Mouse (Mus musculus) hindbrain, embryonic 10.5 days (tissue): Measurements from ENCODE around the gene Pitpnc1. TPM values are rescaled to one million over a fixed set of nuclear protein-coding genes. Genes with fewer than 3 reads are reported as not detected.

Experiments
- DNase-seq: peaks from one replicate; pipeline ENCODE4 v3.0.0-alpha.2; 2017; ENCODE audit warnings: low spot score
- H3K27ac ChIP-seq: fragments of 300-500 bp; sonication (generic); 2 replicates; pipeline ENCODE4 v1.5.1; 2016; ENCODE audit warnings: mild to moderate bottlenecking, moderate library complexity
- H3K27me3 ChIP-seq: fragments of 300-500 bp; sonication (generic); 2 replicates; pipeline ENCODE4 v1.6.1; 2016; ENCODE audit warnings: mild to moderate bottlenecking; ENCODE audit not compliant: poor library complexity, insufficient read depth, severe bottlenecking
- H3K36me3 ChIP-seq: fragments of 300-500 bp; sonication (generic); 2 replicates; pipeline ENCODE4 v1.6.1; 2016; ENCODE audit warnings: mild to moderate bottlenecking, moderate library complexity
- H3K4me1 ChIP-seq: fragments of 300-500 bp; sonication (generic); replicated peaks from 2 replicates; pipeline ENCODE4 v1.6.1; 2016; ENCODE audit warnings: mild to moderate bottlenecking
- H3K4me3 ChIP-seq: fragments of 300-500 bp; sonication (generic); 2 replicates; pipeline ENCODE4 v1.5.1; 2016; ENCODE audit warnings: mild to moderate bottlenecking, moderate library complexity
- H3K9me3 ChIP-seq: fragments of 300-500 bp; sonication (generic); 2 replicates; pipeline ENCODE4 v1.6.1; 2016; ENCODE audit warnings: mild to moderate bottlenecking, moderate library complexity
- WGBS: fragments of 180-500 bp; shearing (Covaris S2); methylation state at CpG from one replicate; pipeline ENCODE4 v1.1.7; 2016; 5-methylcytosine and 5-hydroxymethylcytosine counted together
- polyA plus RNA-seq: library from polyadenylated mRNA; unstranded; fragments of >200 nt; fragmentation: Nextera tagmentation; extraction: Ambion mirVana; gene quantifications from 2 replicates; pipeline ENCODE4 v1.2.1, GENCODE M21; 2016

Pitpnc1 gene
- polyA plus RNA-seq, 1 experiment from 2014 or later, result 21.9 TPM

- 80% methylated on average over 7 of the region's 7 CpGs for WGBS
- no peak for DNase-seq
- no peaks in the 10 kb centered on the region for H3K27me3 ChIP-seq
- H3K4me1 ChIP-seq, result peaks cover 3% of the 10 kb centered on the region; the same call in 1 of the 2 replicates
- no peak overlapping the region for H3K27ac ChIP-seq
- no peak overlapping the region for H3K4me3 ChIP-seq
- peaks cover 19% of the 10 kb centered on the region; the same call in 1 of the 2 replicates for H3K36me3 ChIP-seq
- H3K9me3 ChIP-seq, result no peaks in the 10 kb centered on the region
These were observed 184.8 kb downstream of the Pitpnc1 start for GRCm38 (mm10) chr11:107285731-107286130.

- 94% methylated on average over 3 of the region's 3 CpGs for WGBS
- DNase-seq, result no peak
- peaks cover 24% of the 10 kb centered on the region for H3K4me1 ChIP-seq
These were observed 186.9 kb downstream of the Pitpnc1 start for GRCm38 (mm10) chr11:107283632-107284031.

GRCm38 (mm10) chr11:107282481-107282880 lies 188.0 kb downstream of the Pitpnc1 start:
- H3K4me1 ChIP-seq, result peaks cover 29% of the 10 kb centered on the region
- H3K36me3 ChIP-seq, result no peaks in the 10 kb centered on the region
- 90% methylated on average over 7 of the region's 7 CpGs for WGBS

More at GRCm38 (mm10) chr11:107283632-107284031, 186.9 kb downstream of the Pitpnc1 start:
- no peak overlapping the region for H3K4me3 ChIP-seq
- H3K27ac ChIP-seq, result no peak overlapping the region
- H3K9me3 ChIP-seq, result no peaks in the 10 kb centered on the region
- 0 out of 2 replicates have a peak, but pooled peaks cover 2% of the 10 kb centered on the region for H3K36me3 ChIP-seq
- no peaks in the 10 kb centered on the region for H3K27me3 ChIP-seq

GRCm38 (mm10) chr11:107279258-107279657 lies 191.2 kb downstream of the Pitpnc1 start:
- H3K4me1 ChIP-seq, result peaks cover 50% of the 10 kb centered on the region

More at GRCm38 (mm10) chr11:107282481-107282880, 188.0 kb downstream of the Pitpnc1 start:
- Histone ChIP-seq H3K4me3 (no peak overlapping the region), H3K27ac (no peak overlapping the region), H3K27me3 (no peaks in the 10 kb centered on the region), H3K9me3 (no peaks in the 10 kb centered on the region)
- DNase-seq, result no peak

GRCm38 (mm10) chr11:107276898-107277297 lies 193.6 kb downstream of the Pitpnc1 start:
- Histone ChIP-seq H3K4me1 (peaks cover 50% of the 10 kb centered on the region), H3K27ac (no peak overlapping the region), H3K27me3 (no peaks in the 10 kb centered on the region), H3K4me3 (no peak overlapping the region), H3K36me3 (no peaks in the 10 kb centered on the region), H3K9me3 (no peaks in the 10 kb centered on the region)
- DNase-seq, result peak; percentile 18
- WGBS, result 75% methylated on average over 7 of the region's 7 CpGs

More at GRCm38 (mm10) chr11:107279258-107279657, 191.2 kb downstream of the Pitpnc1 start:
- peak; percentile 35 for DNase-seq
- Histone ChIP-seq H3K27ac (peak overlapping the region; percentile 62), H3K9me3 (no peaks in the 10 kb centered on the region), H3K36me3 (no peaks in the 10 kb centered on the region), H3K27me3 (no peaks in the 10 kb centered on the region), H3K4me3 (no peak overlapping the region)
- WGBS, result 33% methylated on average over 8 of the region's 8 CpGs

GRCm38 (mm10) chr11:107276337-107276736 lies 194.2 kb downstream of the Pitpnc1 start:
- no peak overlapping the region for H3K4me3 ChIP-seq
- DNase-seq, result no peak
- no peaks in the 10 kb centered on the region for H3K36me3 ChIP-seq
- peaks cover 50% of the 10 kb centered on the region for H3K4me1 ChIP-seq
- H3K9me3 ChIP-seq, result no peaks in the 10 kb centered on the region
- 74% methylated on average over 3 of the region's 3 CpGs for WGBS
- no peaks in the 10 kb centered on the region for H3K27me3 ChIP-seq
- H3K27ac ChIP-seq, result no peak overlapping the region

GRCm38 (mm10) chr11:107275902-107276301 lies 194.6 kb downstream of the Pitpnc1 start:
- Histone ChIP-seq H3K9me3 (no peaks in the 10 kb centered on the region), H3K4me3 (no peak overlapping the region), H3K27ac (no peak overlapping the region), H3K4me1 (peaks cover 48% of the 10 kb centered on the region), H3K27me3 (no peaks in the 10 kb centered on the region), H3K36me3 (no peaks in the 10 kb centered on the region)
- peak; percentile 41 for DNase-seq
- WGBS, result 35% methylated on average over 6 of the region's 6 CpGs

- Histone ChIP-seq H3K27me3 (no peaks in the 10 kb centered on the region), H3K4me3 (no peak overlapping the region), H3K4me1 (peaks cover 31% of the 10 kb centered on the region), H3K27ac (no peak overlapping the region), H3K36me3 (no peaks in the 10 kb centered on the region), H3K9me3 (no peaks in the 10 kb centered on the region)
- no peak for DNase-seq
- 74% methylated on average over 9 of the region's 9 CpGs for WGBS
These were observed 196.3 kb downstream of the Pitpnc1 start for GRCm38 (mm10) chr11:107274206-107274605.

- H3K36me3 ChIP-seq, result peaks cover 7% of the 10 kb centered on the region
- no peak overlapping the region for H3K27ac ChIP-seq
- no peak overlapping the region for H3K4me3 ChIP-seq
- peaks cover 7% of the 10 kb centered on the region; the same call in 1 of the 2 replicates for H3K9me3 ChIP-seq
- no peaks in the 10 kb centered on the region for H3K27me3 ChIP-seq
- H3K4me1 ChIP-seq, result peaks cover 20% of the 10 kb centered on the region
- 92% methylated on average over 11 of the region's 11 CpGs for WGBS
- DNase-seq, result no peak
These were observed 198.0 kb downstream of the Pitpnc1 start for GRCm38 (mm10) chr11:107272351-107272975.

GRCm38 (mm10) chr11:107270564-107270963 lies 199.9 kb downstream of the Pitpnc1 start:
- H3K4me1 ChIP-seq, result peaks cover 3% of the 10 kb centered on the region; the same call in 1 of the 2 replicates
- WGBS, result 88% methylated on average over 9 of the region's 9 CpGs
- H3K4me3 ChIP-seq, result no peak overlapping the region
- H3K9me3 ChIP-seq, result peaks cover 7% of the 10 kb centered on the region; the same call in 1 of the 2 replicates
- peaks cover 7% of the 10 kb centered on the region for H3K36me3 ChIP-seq
- DNase-seq, result no peak
- H3K27ac ChIP-seq, result no peak overlapping the region
- no peaks in the 10 kb centered on the region for H3K27me3 ChIP-seq

GRCm38 (mm10) chr11:107267522-107267921 lies 203.0 kb downstream of the Pitpnc1 start:
- Histone ChIP-seq H3K27ac (no peak overlapping the region), H3K9me3 (peaks cover 7% of the 10 kb centered on the region; the same call in 1 of the 2 replicates), H3K36me3 (peaks cover 7% of the 10 kb centered on the region), H3K4me3 (no peak overlapping the region), H3K4me1 (peaks cover 15% of the 10 kb centered on the region), H3K27me3 (no peaks in the 10 kb centered on the region)
- DNase-seq, result no peak
- WGBS, result 96% methylated on average over 3 of the region's 3 CpGs

GRCm38 (mm10) chr11:107265861-107266260 lies 204.6 kb downstream of the Pitpnc1 start:
- peaks cover 7% of the 10 kb centered on the region; the same call in 1 of the 2 replicates for H3K9me3 ChIP-seq
- no peak overlapping the region for H3K4me3 ChIP-seq
- 93% methylated on average over 4 of the region's 4 CpGs for WGBS
- H3K36me3 ChIP-seq, result peaks cover 7% of the 10 kb centered on the region
- peaks cover 15% of the 10 kb centered on the region for H3K4me1 ChIP-seq
- H3K27ac ChIP-seq, result no peak overlapping the region
- no peaks in the 10 kb centered on the region for H3K27me3 ChIP-seq
- no peak for DNase-seq

- 78% methylated on average over 20 of the region's 20 CpGs for WGBS
- Histone ChIP-seq H3K27me3 (no peaks in the 10 kb centered on the region), H3K36me3 (peaks cover 7% of the 10 kb centered on the region), H3K4me1 (peaks cover 15% of the 10 kb centered on the region), H3K9me3 (peaks cover 7% of the 10 kb centered on the region; the same call in 1 of the 2 replicates), H3K4me3 (no peak overlapping the region), H3K27ac (no peak overlapping the region)
- no peak for DNase-seq
These were observed 205.4 kb downstream of the Pitpnc1 start for GRCm38 (mm10) chr11:107264889-107265615.
